Mouse (Mus musculus) liver, embryonic 15.5 days (tissue): ENCODE data around the gene Hoxb1. TPM values are rescaled to one million over a fixed set of nuclear protein-coding genes. Genes with fewer than 3 reads are reported as not detected.

Experiments
- ATAC-seq: fragments of 200-750 bp; cut with Nextera tagmentation; 2 replicates; pipeline ENCODE4 v1.8.0; 2017; ENCODE audit warnings: moderate number of reproducible peaks, mild to moderate bottlenecking, moderate library complexity; ENCODE audit not compliant: insufficient read depth
- H3K27ac ChIP-seq: fragments of 300-500 bp; sonication (generic); replicated peaks from 2 replicates; pipeline ENCODE4 v1.5.1; 2015; ENCODE audit warnings: mild to moderate bottlenecking, inconsistent platforms
- H3K27me3 ChIP-seq: fragments of 300-500 bp; sonication (generic); 2 replicates; pipeline ENCODE4 v1.6.1; 2015; ENCODE audit warnings: mild to moderate bottlenecking, inconsistent platforms
- H3K36me3 ChIP-seq: fragments of 300-500 bp; sonication (generic); replicated peaks from 2 replicates; pipeline ENCODE4 v1.6.1; 2015; ENCODE audit warnings: moderate library complexity, mild to moderate bottlenecking, inconsistent platforms
- H3K4me1 ChIP-seq: fragments of 300-500 bp; sonication (generic); replicated peaks from 2 replicates; pipeline ENCODE4 v1.6.1; 2015; ENCODE audit warnings: inconsistent platforms
- H3K4me2 ChIP-seq: fragments of 300-500 bp; sonication (generic); 2 replicates; pipeline ENCODE4 v1.6.1; 2015; ENCODE audit warnings: moderate library complexity, mild to moderate bottlenecking, inconsistent platforms
- H3K4me3 ChIP-seq: fragments of 300-500 bp; sonication (generic); replicated peaks from 2 replicates; pipeline ENCODE4 v1.5.1; 2015; ENCODE audit warnings: mild to moderate bottlenecking, inconsistent platforms
- H3K9ac ChIP-seq: fragments of 300-500 bp; sonication (generic); 2 replicates; pipeline ENCODE4 v1.6.1; 2015; ENCODE audit warnings: moderate library complexity, mild to moderate bottlenecking, inconsistent platforms
- H3K9me3 ChIP-seq: fragments of 300-500 bp; sonication (generic); replicated peaks from 2 replicates; pipeline ENCODE4 v1.6.1; 2016; ENCODE audit warnings: inconsistent platforms
- WGBS: fragments of 180-500 bp; shearing (Covaris S2); methylation state at CpG from one replicate; pipeline ENCODE4 v1.1.7; 2015; ENCODE audit warnings: mixed read lengths; ENCODE audit not compliant: insufficient replicate concordance; 5-methylcytosine and 5-hydroxymethylcytosine counted together
- polyA plus RNA-seq: library from polyadenylated mRNA; unstranded; fragments of >200 nt; fragmentation: Nextera tagmentation; extraction: Ambion mirVana; gene quantifications from 2 replicates; pipeline ENCODE4 v1.2.1, GENCODE M21; 2015

Hoxb1 gene
- not detected in 2 replicates for polyA plus RNA-seq

DNA sequence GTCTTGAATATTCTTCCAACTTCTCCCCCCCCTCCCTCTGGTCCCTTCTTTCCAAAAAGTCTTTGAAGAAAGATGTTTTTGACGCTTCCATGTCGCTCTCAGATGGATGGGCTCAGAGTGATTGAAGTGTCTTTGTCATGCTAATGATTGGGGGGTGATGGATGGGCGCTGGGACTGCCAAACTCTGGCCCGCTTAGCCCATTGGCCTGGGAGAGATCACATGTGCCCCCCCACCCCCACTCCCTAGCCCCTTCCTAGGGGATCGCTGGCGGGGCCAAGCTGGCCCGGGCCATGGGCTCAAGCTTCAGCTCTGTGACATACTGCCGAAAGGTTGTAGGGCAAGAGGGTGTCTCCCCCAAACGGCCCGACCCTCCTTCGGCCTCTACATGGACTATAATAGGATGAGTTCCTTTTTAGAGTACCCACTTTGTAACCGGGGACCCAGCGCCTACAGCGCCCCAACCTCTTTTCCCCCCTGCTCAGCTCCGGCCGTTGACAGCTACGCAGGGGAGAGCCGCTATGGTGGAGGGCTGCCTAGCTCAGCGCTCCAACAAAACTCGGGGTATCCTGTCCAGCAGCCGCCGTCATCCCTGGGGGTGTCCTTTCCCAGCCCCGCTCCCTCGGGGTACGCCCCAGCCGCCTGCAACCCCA is at the start of gene Hoxb1:
Gene Hoxb1, plus strand, starts transcription at position 312 of the 651 bp plus-strand sequence.
- Histone ChIP-seq H3K9me3 (no peaks in the 10 kb centered on the region), H3K4me1 (no peaks in the 10 kb centered on the region), H3K27ac (no peak within 1 kb of the TSS), H3K4me3 (no peak within 1 kb of the TSS), H3K4me2 (no peak within 1 kb of the TSS), H3K36me3 (no peaks in the 10 kb centered on the region), H3K9ac (no peak within 1 kb of the TSS), H3K27me3 (peaks cover 91% of the 10 kb centered on the region)
- ATAC-seq, result no peak
- WGBS, result 11% methylated on average over 26 of the region's 26 CpGs

- 20% methylated on average over 18 of the region's 18 CpGs for WGBS
- H3K27ac ChIP-seq, result no peak overlapping the region
- no peaks in the 10 kb centered on the region for H3K36me3 ChIP-seq
- H3K27me3 ChIP-seq, result peaks cover 99% of the 10 kb centered on the region
- H3K4me1 ChIP-seq, result no peaks in the 10 kb centered on the region; the same call in 1 of the 2 replicates
- ATAC-seq, result no peak
- no peak overlapping the region for H3K4me3 ChIP-seq
- no peak overlapping the region for H3K9ac ChIP-seq
- H3K9me3 ChIP-seq, result no peaks in the 10 kb centered on the region
- H3K4me2 ChIP-seq, result no peak overlapping the region
Measured at GRCm38 (mm10) chr11:96316696-96317607, 48.6 kb upstream of the Hoxb1 start.

- Histone ChIP-seq H3K27ac (peak within 1 kb of the TSS; percentile 74), H3K4me1 (no peaks in the 10 kb centered on the region; the same call in 1 of the 2 replicates), H3K4me2 (peak within 1 kb of the TSS; percentile 52), H3K4me3 (peak within 1 kb of the TSS; percentile 46), H3K9me3 (no peaks in the 10 kb centered on the region), H3K36me3 (no peaks in the 10 kb centered on the region), H3K9ac (peak within 1 kb of the TSS; percentile 30; the same call in 1 of the 2 replicates), H3K27me3 (peaks cover 99% of the 10 kb centered on the region)
- ATAC-seq, result no peak
- 7% methylated on average over 28 of the region's 28 CpGs for WGBS
Measured at GRCm38 (mm10) chr11:96317608-96318367, 47.8 kb upstream of the Hoxb1 start, which contains the start of gene Hoxb4. Hoxb4 (plus strand) TSS chr11:96318267.

DNA sequence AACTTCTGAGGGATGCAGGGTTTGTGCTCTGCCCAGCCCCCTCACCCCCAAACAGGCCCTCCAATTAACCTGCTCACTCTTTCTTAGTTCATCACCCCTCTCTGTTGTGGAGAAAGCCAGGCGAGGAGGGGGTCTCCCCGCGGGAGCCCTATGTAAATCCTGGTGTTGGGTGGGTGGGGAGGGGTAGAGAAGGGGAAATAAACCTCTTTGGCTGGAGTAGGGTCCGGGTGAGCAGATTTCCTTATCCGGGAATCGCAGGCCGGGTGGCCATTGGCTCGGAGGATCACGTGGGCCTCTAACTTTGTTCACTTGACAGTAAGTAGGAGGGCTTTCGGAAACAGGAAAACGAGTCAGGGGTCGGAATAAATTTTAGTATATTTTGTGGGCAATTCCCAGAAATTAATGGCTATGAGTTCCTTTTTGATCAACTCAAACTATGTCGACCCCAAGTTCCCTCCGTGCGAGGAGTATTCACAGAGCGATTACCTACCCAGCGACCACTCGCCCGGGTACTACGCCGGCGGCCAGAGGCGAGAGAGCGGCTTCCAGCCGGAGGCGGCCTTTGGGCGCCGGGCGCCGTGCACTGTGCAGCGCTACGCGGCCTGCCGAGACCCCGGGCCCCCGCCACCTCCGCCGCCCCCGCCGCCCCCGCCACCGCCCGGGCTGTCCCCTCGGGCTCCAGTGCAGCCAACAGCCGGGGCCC is 47.0 kb upstream of the Hoxb1 start:
- Histone ChIP-seq H3K4me1 (no peaks in the 10 kb centered on the region; the same call in 1 of the 2 replicates), H3K27ac (peak overlapping the region; percentile 74), H3K4me3 (peak overlapping the region; percentile 46), H3K9ac (peak overlapping the region; percentile 30; the same call in 1 of the 2 replicates), H3K36me3 (no peaks in the 10 kb centered on the region), H3K9me3 (no peaks in the 10 kb centered on the region), H3K27me3 (peaks cover 99% of the 10 kb centered on the region), H3K4me2 (peak overlapping the region; percentile 52)
- WGBS, result under 1% methylated on average over 42 of the region's 45 CpGs
- 0 out of 2 replicates have a peak, but pooled peaks have one; percentile 18 for ATAC-seq

- Histone ChIP-seq H3K27ac (peak overlapping the region; percentile 74), H3K9ac (peak overlapping the region; percentile 30; the same call in 1 of the 2 replicates), H3K9me3 (no peaks in the 10 kb centered on the region), H3K27me3 (peaks cover 99% of the 10 kb centered on the region), H3K4me1 (no peaks in the 10 kb centered on the region; the same call in 1 of the 2 replicates), H3K36me3 (no peaks in the 10 kb centered on the region), H3K4me3 (peak overlapping the region; percentile 46), H3K4me2 (peak overlapping the region; percentile 52)
- under 1% methylated on average over 34 of the region's 34 CpGs for WGBS
- ATAC-seq, result no peak
Measured at GRCm38 (mm10) chr11:96319071-96319902, 46.3 kb upstream of the Hoxb1 start.

DNA sequence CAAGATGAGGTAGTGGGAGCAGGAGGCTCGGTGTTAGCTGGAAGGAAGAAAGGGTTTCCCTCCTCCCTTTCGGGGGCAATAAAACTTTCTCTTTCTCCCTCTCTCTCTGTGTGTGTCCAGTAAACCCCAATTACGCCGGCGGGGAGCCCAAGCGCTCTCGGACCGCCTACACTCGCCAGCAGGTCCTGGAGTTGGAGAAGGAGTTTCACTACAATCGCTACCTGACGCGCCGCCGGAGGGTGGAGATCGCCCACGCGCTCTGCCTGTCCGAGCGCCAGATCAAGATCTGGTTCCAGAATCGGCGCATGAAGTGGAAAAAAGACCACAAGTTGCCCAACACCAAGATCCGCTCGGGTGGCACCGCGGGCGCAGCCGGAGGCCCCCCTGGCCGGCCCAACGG is 45.6 kb upstream of the Hoxb1 start:
- Histone ChIP-seq H3K9me3 (no peaks in the 10 kb centered on the region), H3K4me2 (peak overlapping the region; percentile 52), H3K27me3 (peaks cover 99% of the 10 kb centered on the region), H3K4me3 (peak overlapping the region; percentile 25), H3K4me1 (no peaks in the 10 kb centered on the region; the same call in 1 of the 2 replicates), H3K27ac (peak overlapping the region; percentile 19), H3K36me3 (no peaks in the 10 kb centered on the region), H3K9ac (no peak overlapping the region)
- no peak for ATAC-seq
- WGBS, result under 1% methylated on average over 29 of the region's 29 CpGs

- H3K4me3 ChIP-seq, result no peak overlapping the region
- H3K9ac ChIP-seq, result no peak overlapping the region
- no peak for ATAC-seq
- peaks cover 99% of the 10 kb centered on the region for H3K27me3 ChIP-seq
- 48% methylated on average over 17 of the region's 17 CpGs for WGBS
- H3K4me1 ChIP-seq, result no peaks in the 10 kb centered on the region; the same call in 1 of the 2 replicates
- H3K27ac ChIP-seq, result no peak overlapping the region
- H3K9me3 ChIP-seq, result no peaks in the 10 kb centered on the region
- no peak overlapping the region for H3K4me2 ChIP-seq
- no peaks in the 10 kb centered on the region for H3K36me3 ChIP-seq
Measured at GRCm38 (mm10) chr11:96320688-96321087, 44.9 kb upstream of the Hoxb1 start.

GRCm38 (mm10) chr11:96321846-96322245 is 43.7 kb upstream of the Hoxb1 start:
- H3K9me3 ChIP-seq, result no peaks in the 10 kb centered on the region
- peaks cover 99% of the 10 kb centered on the region for H3K27me3 ChIP-seq
- H3K4me1 ChIP-seq, result no peaks in the 10 kb centered on the region; the same call in 1 of the 2 replicates
- no peak overlapping the region for H3K9ac ChIP-seq
- no peak overlapping the region for H3K27ac ChIP-seq
- H3K4me3 ChIP-seq, result no peak overlapping the region
- no peaks in the 10 kb centered on the region for H3K36me3 ChIP-seq
- no peak for ATAC-seq
- H3K4me2 ChIP-seq, result no peak overlapping the region
- WGBS, result 50% methylated on average over 5 of the region's 5 CpGs

DNA sequence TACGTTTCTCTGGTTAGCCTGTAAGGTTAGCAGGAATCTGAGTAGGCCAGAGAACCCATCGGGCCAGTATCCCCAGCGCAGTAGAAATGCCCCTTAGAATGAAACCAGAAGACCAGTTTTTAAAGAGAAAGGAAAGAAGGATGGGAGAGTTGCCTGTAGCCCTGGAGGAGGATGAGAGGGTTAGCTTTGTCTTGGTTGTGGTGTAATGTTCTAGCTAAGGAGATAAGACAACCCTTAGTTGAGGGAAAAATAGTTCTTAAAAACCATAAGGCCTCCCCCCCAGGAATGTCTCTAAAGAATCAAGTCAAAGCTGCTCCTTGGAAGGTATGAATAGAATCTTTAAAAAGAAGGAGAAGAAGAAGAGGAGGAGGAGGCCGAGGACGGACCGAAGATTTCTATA is 42.8 kb upstream of the Hoxb1 start:
- Histone ChIP-seq H3K27ac (no peak overlapping the region), H3K9ac (no peak overlapping the region), H3K9me3 (no peaks in the 10 kb centered on the region), H3K4me2 (no peak overlapping the region), H3K4me3 (no peak overlapping the region), H3K36me3 (no peaks in the 10 kb centered on the region), H3K4me1 (no peaks in the 10 kb centered on the region; the same call in 1 of the 2 replicates), H3K27me3 (peaks cover 99% of the 10 kb centered on the region)
- WGBS, result 45% methylated on average over 6 of the region's 6 CpGs
- no peak for ATAC-seq
